Mouse (Mus musculus) G1E (cell line): ENCODE measurements around the gene Irf7.

ENCODE experiments used
- CTCF ChIP-seq: IDR thresholded peaks from 2 replicates; pipeline ENCODE4 v1.5.1; 2012; ENCODE audit warnings: low read depth, low read length, inconsistent platforms, mixed read lengths
- GATA1 ChIP-seq: IDR thresholded peaks from 2 replicates; pipeline ENCODE4 v1.6.1; 2012; ENCODE audit warnings: borderline replicate concordance, low read length, inconsistent platforms, mixed read lengths

- TF ChIP-seq CTCF = no peak
- no peak for TF ChIP-seq GATA1
Measured at GRCm38 (mm10) chr7:141276546-141276945, 10.3 kb upstream of the Irf7 start, which contains the start of gene Cdhr5.
